Mouse (Mus musculus) cerebellum, adult 2 months (tissue): Measurements from ENCODE around the gene Olfr578. TPM values are rescaled to one million over a fixed set of nuclear protein-coding genes. Genes with fewer than 3 reads are reported as not detected.

Source experiments
- DNase-seq, 2 experiments: peaks; one replicate each; pipeline ENCODE4 v3.0.0; 2021
- H3K27ac ChIP-seq: fragments of 200-500 bp; 2 replicates; pipeline ENCODE4 v1.5.1; 2012; ENCODE audit warnings: low read length, control low read depth, inconsistent platforms; ENCODE audit not compliant: insufficient read depth
- H3K27me3 ChIP-seq: fragments of 200-500 bp; 2 replicates; pipeline ENCODE4 v1.6.1; 2012; ENCODE audit warnings: inconsistent platforms, mild to moderate bottlenecking, low read length, moderate library complexity; ENCODE audit not compliant: control insufficient read depth, insufficient read depth
- H3K4me1 ChIP-seq: fragments of 200-500 bp; 2 replicates; pipeline ENCODE4 v1.6.1; 2011; ENCODE audit warnings: low read length; ENCODE audit not compliant: control insufficient read depth, insufficient read depth
- H3K4me3 ChIP-seq: fragments of 200-500 bp; replicated peaks from 2 replicates; pipeline ENCODE3; 2011; ENCODE audit warnings: mild to moderate bottlenecking, low read depth, low read length, control low read depth; ENCODE audit not compliant: insufficient read depth
- CTCF ChIP-seq: fragments of 200-500 bp; IDR thresholded peaks from 2 replicates; pipeline ENCODE4 v1.5.1; 2011; ENCODE audit warnings: low read depth, mild to moderate bottlenecking, control low read depth, low read length, moderate library complexity, borderline replicate concordance; ENCODE audit not compliant: insufficient read depth
- POLR2A ChIP-seq: fragments of 200-500 bp; IDR thresholded peaks from 2 replicates; pipeline ENCODE4 v1.6.1; 2011; ENCODE audit warnings: low read length, control low read depth, borderline replicate concordance; ENCODE audit not compliant: insufficient read depth
- WGBS: fragments of 180-500 bp; shearing (Covaris S2); methylation state at CpG from one replicate; pipeline ENCODE4 v1.1.7; 2018; 5-methylcytosine and 5-hydroxymethylcytosine counted together
- polyA plus RNA-seq: library from polyadenylated mRNA; depleted of rRNA; stranded (reverse); fragments of >200 nt; gene quantifications from 2 replicates; pipeline ENCODE4 v1.2.3, GENCODE M21; 2012; rRNA removed

Olfr578 gene
- polyA plus RNA-seq, 1 experiment: not detected

DNA sequence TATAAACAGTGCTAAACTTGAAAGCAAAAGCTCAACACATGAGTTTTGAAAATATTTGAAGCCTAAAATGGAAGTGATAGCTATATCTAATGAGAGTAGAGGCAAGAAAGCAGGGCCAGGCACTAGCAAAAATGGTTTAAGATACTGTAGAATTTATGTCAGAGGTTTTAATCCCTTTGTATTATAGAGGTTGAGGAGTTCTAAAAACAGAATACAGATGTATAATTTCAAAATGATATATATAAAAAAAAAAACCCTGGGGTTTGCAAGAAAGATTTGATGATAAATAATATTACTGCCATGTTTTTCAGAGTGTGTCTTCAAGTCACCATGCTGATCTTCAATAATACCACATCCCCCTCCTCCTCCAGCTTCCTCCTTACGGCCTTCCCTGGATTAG lies 41.0 kb downstream of the Olfr578 start, which contains the start of gene Olfr574:
TSS of gene Olfr574 (plus strand) at position 301 of the 400 bp plus-strand sequence.
- Histone ChIP-seq H3K4me1 (no peaks in the 10 kb centered on the region), H3K27ac (no peak within 1 kb of the TSS), H3K4me3 (no peak within 1 kb of the TSS), H3K27me3 (no peaks in the 10 kb centered on the region)
- 93% methylated on average over 1 of the region's 1 CpGs for WGBS
- no peak for DNase-seq
- TF ChIP-seq POLR2A: no peak
- no peak for TF ChIP-seq CTCF

DNA sequence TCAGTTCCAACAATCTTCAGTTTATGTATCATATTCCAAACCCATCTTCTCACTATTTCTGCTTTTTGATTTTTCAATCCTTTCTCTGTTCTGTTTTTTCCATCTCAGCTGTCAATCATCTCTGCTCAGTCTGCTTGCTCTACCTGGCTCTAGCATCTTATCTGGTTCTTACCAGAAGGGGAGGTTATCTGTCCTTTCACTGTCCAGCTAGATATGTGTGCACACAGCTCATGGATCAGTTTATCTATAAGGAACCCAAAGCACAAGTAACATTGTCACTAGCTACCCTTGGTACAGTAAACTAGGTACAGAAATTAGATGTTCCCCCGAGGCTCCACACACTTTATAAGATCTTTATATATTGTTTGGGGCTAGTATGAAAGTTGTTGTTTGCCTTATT lies 45.7 kb downstream of the Olfr578 start:
- DNase-seq: no peak
- Histone ChIP-seq H3K4me1 (no peaks in the 10 kb centered on the region), H3K4me3 (no peak overlapping the region), H3K27ac (no peak overlapping the region), H3K27me3 (no peaks in the 10 kb centered on the region)
- no peak for TF ChIP-seq POLR2A
- TF ChIP-seq CTCF: no peak
- WGBS: 86% methylated on average over 1 of the region's 1 CpGs

DNA sequence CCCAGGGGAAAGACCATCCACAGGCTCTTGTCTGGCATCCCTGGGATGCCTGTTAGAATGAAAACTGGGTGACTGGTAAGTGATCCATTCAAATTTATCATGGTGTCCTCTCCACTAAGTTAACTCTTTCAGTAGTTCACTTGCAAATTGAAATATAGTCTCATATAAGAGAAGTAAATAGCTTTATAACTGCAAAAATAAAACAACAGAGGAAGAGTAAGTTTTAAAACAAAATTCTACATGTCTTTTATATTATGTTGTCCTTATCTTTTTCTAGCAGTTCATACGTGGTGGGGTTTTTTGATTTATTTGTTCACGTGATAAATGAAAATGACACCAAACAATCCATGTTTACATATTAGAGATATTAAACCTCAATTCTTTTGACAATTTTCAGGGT lies 46.6 kb downstream of the Olfr578 start, which contains the start of gene Olfr573-ps1:
TSS of gene Olfr573-ps1 (minus strand) at position 101 of the 400 bp plus-strand sequence.
- no peak within 1 kb of the TSS for H3K27ac ChIP-seq
- TF ChIP-seq POLR2A: no peak
- TF ChIP-seq CTCF: no peak
- H3K4me1 ChIP-seq: no peaks in the 10 kb centered on the region
- no peak for DNase-seq
- no peak within 1 kb of the TSS for H3K4me3 ChIP-seq
- WGBS: 92% methylated on average over 2 of the region's 2 CpGs
- no peaks in the 10 kb centered on the region for H3K27me3 ChIP-seq

Other genes starting within 250 kb of the Olfr578 start
- 0.07 TPM in 1 of 2 replicates, not detected in the other for gene Olfr560, start 230.0 kb downstream of the Olfr578 start, polyA plus RNA-seq
- gene Olfr78, start 229.9 kb downstream of the Olfr578 start, polyA plus RNA-seq: 0.51 and 0.75 TPM in 2 replicates
- not detected in 2 replicates for gene Olfr561, start 218.1 kb downstream of the Olfr578 start, polyA plus RNA-seq
- not detected in 2 replicates for gene Olfr564, start 185.8 kb downstream of the Olfr578 start, polyA plus RNA-seq
- not detected in 2 replicates for gene Olfr566, start 130.6 kb downstream of the Olfr578 start, polyA plus RNA-seq
- not detected in 2 replicates for gene Olfr568, start 112.2 kb downstream of the Olfr578 start, polyA plus RNA-seq
- not detected in 2 replicates for gene Olfr569, start 98.4 kb downstream of the Olfr578 start, polyA plus RNA-seq
- gene Olfr570, start 94.7 kb downstream of the Olfr578 start, polyA plus RNA-seq: 0.19 TPM in 1 of 2 replicates, not detected in the other
- gene Olfr571, start 71.8 kb downstream of the Olfr578 start, polyA plus RNA-seq: not detected in 2 replicates
- gene Olfr572, start 64.9 kb downstream of the Olfr578 start, polyA plus RNA-seq: not detected in 2 replicates
- not detected in 2 replicates for gene Olfr573-ps1, start 46.7 kb downstream of the Olfr578 start, polyA plus RNA-seq
- gene Olfr574, start 40.9 kb downstream of the Olfr578 start, polyA plus RNA-seq: not detected in 2 replicates
- not detected in 2 replicates for gene Olfr575, start 30.5 kb downstream of the Olfr578 start, polyA plus RNA-seq
- not detected in 2 replicates for gene Olfr576, start 26.7 kb downstream of the Olfr578 start, polyA plus RNA-seq
- gene Olfr577, start 13.4 kb downstream of the Olfr578 start, polyA plus RNA-seq: not detected in 2 replicates
- not detected in 2 replicates for gene Olfr582, start 48.7 kb upstream of the Olfr578 start, polyA plus RNA-seq
- not detected in 2 replicates for gene Olfr583, start 62.0 kb upstream of the Olfr578 start, polyA plus RNA-seq
- not detected in 2 replicates for gene Olfr584, start 92.6 kb upstream of the Olfr578 start, polyA plus RNA-seq
- not detected in 2 replicates for gene Olfr585, start 108.4 kb upstream of the Olfr578 start, polyA plus RNA-seq
- not detected in 2 replicates for gene Olfr586, start 136.3 kb upstream of the Olfr578 start, polyA plus RNA-seq
- not detected in 2 replicates for gene Olfr588-ps1, start 151.6 kb upstream of the Olfr578 start, polyA plus RNA-seq
- not detected in 2 replicates for gene Olfr589, start 167.0 kb upstream of the Olfr578 start, polyA plus RNA-seq
- gene Olfr591, start 189.0 kb upstream of the Olfr578 start, polyA plus RNA-seq: not detected in 2 replicates
- not detected in 2 replicates for gene Olfr592, start 195.5 kb upstream of the Olfr578 start, polyA plus RNA-seq
- gene Olfr593, start 222.5 kb upstream of the Olfr578 start, polyA plus RNA-seq: not detected in 2 replicates
- gene Olfr594, start 227.7 kb upstream of the Olfr578 start, polyA plus RNA-seq: not detected in 2 replicates